Mouse (Mus musculus) lung, postnatal 4 days (tissue): ENCODE data around the gene Gas6.

Experiments
- DNase-seq, 2 experiments: peaks; one replicate each; pipeline ENCODE4 v3.0.0; 2021

Gene Gas6

GRCm38 (mm10) chr8:13493858-13494631 is at the start of gene Gas6:
Gas6 (minus strand) TSS chr8:13494490.
- DNase-seq: peak; percentile 66 to 72

GRCm38 (mm10) chr8:13541526-13541925 is 47.2 kb upstream of the Gas6 start:
- no peak for DNase-seq

DNA sequence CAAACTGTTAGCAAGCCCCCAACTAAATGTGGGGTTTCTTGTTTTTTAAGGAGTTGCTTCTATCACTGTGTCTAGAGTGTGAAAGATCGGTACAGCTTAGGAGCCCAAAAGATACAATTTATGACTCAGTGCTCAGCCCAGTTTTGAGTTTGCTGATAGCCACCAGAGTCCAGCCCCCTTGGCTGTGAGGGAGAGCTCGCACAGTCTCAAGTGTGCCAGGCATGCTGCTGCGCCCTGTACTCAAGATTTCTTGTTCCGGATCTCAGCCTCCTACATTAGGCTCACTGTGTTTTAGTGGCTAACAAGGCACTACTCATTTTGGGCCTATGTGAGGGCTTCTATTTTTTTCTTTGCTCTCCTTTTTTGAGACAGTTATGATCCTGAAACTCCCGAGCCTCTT is 45.8 kb upstream of the Gas6 start:
- DNase-seq: peak in 1 of 2 experiments; percentile 45

GRCm38 (mm10) chr8:13538821-13539220 is 44.5 kb upstream of the Gas6 start:
- peak; percentile 76 to 89 for DNase-seq

GRCm38 (mm10) chr8:13537102-13537501 is 42.8 kb upstream of the Gas6 start:
- DNase-seq: no peak

GRCm38 (mm10) chr8:13533123-13533522 is 38.8 kb upstream of the Gas6 start:
- DNase-seq: peak in 1 of 2 experiments; percentile 59

DNA sequence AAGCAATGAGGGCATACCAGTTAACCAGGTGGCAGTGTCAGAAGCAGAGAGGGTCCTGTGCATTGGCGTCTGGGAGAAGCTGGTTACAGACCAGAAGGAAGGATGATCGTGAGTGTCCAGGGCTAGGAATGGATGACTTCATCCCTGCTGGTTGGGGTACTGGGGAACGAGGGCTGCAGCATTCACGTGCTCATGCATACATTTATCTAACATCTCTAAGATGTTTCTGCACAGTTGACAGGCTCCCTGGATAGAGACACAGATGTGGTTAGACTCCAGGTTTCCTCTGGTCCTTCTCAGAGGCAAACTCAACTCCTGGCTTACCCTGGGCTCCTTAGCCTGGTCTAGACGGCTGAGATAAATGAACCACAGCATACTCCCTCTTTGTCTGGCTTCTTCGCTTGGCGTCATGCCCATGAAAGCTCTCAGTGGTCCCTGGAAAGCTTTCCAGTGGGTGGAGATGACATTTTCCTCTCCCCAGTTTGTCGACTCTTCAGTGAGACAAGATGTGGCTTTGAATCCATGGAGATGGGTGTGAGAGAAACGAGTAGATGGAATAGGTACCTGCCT is 37.4 kb upstream of the Gas6 start:
- peak in 1 of 2 experiments; percentile 41 for DNase-seq

DNA sequence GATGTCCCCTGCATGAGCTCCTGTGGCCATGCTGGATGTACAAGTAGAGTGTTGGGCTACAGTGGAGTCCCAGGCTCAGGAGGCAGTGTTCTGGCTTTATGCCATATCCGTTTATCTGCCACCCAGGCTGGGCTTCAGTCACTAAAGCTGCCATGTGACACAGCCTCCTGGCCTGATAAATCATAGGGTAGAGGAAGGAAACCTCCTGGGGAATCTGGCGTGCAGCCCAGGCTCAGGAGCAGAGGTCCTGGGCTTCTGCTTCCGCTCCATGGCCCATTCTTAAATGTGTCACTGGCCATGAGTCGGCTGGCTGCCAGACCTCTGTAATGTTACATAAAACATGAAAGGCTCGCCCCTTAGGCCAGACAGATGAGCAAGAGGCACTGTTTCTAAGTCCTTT is 36.7 kb upstream of the Gas6 start:
- peak; percentile 89 to 96 for DNase-seq

- no peak for DNase-seq
Measured at GRCm38 (mm10) chr8:13530401-13530800, 36.1 kb upstream of the Gas6 start.

- DNase-seq: peak; percentile 82 to 91
Measured at GRCm38 (mm10) chr8:13529891-13530316, 35.6 kb upstream of the Gas6 start.

DNA sequence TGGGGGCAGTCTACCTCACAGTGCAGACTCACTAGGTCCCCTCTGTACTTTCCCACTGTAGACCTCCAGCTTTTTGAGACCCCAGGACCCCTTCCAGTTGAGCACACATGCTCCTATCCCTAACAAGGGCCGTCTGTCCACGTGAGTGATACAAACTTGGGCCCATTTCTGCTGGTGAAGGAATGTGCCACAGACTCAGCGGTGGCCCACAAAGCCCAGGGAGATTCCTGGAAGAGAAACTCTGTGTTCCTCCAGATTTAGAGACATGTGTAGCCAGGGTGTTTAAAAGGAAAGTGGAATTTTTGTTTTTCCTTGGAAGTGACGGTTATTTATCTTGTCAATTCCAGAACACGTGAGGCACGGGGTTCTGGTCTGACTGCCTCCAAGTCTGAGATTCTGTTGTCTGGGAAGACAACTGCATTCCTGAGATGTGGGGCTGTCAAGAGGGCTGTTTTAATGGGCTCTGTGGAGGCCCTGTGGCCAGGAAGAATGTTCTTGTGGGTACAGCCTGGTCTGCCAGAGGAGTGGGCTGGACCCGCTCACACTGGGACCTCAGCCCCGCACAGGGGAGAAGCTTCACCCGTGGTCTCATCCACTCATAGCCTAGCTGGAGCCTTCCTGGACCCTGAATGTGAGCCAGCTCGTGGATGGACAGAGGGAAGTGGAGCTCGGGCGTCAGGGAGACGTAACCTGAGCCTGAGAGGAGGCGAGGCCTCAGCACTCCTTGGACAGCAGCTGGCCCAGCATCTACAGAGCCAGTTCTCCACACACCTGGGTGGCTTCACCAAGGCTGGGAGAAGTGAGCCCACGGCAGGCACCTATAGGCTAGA is 34.9 kb upstream of the Gas6 start:
- DNase-seq: peak in 1 of 2 experiments; percentile 22

- DNase-seq: peak in 1 of 2 experiments; percentile 6
Measured at GRCm38 (mm10) chr8:13521392-13521791, 27.1 kb upstream of the Gas6 start.

- DNase-seq: peak in 1 of 2 experiments; percentile 6
Measured at GRCm38 (mm10) chr8:13520349-13520748, 26.1 kb upstream of the Gas6 start.

DNA sequence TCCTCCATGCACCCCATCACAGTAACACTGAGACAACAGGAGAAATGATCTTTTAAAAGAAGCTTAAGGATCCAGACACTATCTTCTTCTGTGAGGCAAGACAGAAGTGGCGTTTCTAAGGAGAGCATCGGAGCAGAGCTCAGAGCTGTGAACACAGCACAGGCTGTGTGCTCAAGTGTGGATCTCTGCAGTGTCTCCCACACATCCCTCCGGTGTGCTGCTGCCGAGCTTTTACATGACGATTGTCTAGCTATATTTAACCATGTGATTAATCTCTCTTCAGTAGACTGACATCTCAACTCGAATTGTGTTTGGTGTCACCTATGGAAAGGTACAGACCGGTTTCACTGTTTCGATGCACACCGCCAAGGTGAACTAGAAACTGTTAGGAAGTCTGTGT is 25.2 kb upstream of the Gas6 start:
- DNase-seq: peak in 1 of 2 experiments; percentile 14

- peak in 1 of 2 experiments; percentile 27 for DNase-seq
Measured at GRCm38 (mm10) chr8:13517284-13517781, 23.0 kb upstream of the Gas6 start.

- DNase-seq: peak in 1 of 2 experiments; percentile 41
Measured at GRCm38 (mm10) chr8:13516728-13517127, 22.4 kb upstream of the Gas6 start.

DNA sequence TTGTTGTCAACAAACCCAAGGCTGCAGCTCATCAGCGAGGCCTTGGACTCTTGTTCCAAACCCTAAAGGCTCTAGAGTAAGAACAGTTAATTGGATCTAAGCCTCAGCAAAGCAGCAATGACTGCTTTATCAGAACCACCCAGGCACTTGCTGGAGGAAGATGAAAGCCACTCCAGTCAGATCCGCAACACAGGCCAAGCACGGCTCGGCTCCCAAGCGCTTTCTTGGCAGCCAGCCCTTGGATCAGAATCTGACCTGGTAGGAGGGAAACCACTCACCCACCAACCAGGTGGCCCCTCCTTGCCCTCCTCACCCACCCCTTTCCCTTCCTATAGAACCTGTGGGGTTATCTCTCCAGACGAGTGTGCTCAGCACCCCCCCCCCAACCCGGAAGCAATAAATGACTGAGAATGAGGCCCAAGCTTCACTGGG is 21.7 kb upstream of the Gas6 start:
- peak; percentile 68 to 83 for DNase-seq

DNA sequence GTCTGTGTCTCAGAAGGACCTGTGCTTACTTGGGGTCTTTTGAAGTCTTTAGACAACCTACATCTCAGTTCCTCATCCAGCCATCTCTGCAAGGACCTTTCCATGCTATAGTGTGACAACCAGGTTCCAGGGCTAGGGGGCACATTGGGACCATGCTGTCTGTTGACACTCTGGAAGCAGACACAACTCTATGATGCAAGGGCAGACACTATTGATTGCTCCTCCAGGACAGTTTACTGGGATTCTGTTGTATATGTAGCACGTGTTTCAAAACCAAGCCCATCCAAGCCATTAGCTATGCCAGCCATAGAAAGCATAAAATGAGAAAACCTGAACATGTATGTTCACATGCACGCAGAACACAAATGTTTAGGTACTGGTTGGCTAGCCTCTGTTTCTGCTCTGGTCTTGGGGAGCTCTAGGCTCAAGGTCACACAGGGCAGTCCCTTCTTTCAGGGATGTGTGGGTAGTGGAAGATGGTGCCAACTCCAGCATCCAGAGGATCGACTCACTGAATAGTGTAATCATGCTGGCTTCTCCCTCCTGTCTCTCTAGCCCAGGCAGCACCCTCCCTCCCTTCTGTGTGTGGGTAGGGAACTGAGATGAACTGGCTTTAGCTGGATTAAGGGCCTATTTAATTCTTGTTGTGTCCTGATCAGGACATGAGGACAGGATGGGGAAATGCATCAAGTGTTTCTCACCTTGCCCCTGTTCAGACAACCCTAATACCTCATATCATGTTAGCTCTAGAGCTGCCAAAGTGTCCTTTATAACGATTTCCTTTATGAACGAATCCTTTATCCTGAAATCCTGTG is 19.5 kb upstream of the Gas6 start:
- no peak for DNase-seq

DNA sequence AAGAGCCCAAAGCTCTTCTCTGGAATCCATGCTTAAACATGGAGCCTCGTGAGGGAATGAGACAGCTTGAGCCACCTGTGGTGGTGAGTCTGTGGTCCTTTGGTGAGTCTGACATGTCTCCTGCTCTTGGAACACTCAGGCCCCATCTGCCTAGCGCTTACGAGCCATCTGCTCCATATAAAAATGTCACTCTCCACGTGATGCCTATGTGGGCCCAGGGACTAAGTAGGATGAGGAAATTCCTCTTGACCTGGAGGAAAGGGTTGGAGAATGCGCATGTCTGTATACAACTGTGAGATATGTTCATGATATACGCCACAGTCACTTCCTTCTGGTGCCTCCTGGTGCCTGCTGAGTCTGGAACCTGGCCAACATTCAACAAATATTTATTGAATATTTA is 18.4 kb upstream of the Gas6 start:
- DNase-seq: peak in 1 of 2 experiments; percentile 20

DNA sequence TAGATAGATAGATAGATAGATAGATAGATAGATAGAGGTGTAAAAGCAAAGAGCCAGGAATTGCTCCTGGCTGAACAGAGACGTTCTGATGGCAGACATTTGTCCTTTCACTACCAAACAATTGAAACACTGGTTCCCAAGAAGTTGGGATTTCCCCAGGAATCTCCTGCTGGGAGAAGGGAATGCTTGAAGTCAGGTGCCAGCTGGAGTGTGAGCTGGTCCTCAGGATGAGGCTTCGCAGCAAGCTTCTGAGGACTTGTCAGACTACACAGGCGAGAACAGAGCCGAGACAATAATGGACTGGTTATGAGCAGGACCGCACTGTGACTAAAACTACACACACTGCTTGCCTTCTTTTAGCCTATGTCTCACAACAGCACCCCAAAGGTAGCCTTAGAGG is 17.7 kb upstream of the Gas6 start:
- DNase-seq: no peak

DNA sequence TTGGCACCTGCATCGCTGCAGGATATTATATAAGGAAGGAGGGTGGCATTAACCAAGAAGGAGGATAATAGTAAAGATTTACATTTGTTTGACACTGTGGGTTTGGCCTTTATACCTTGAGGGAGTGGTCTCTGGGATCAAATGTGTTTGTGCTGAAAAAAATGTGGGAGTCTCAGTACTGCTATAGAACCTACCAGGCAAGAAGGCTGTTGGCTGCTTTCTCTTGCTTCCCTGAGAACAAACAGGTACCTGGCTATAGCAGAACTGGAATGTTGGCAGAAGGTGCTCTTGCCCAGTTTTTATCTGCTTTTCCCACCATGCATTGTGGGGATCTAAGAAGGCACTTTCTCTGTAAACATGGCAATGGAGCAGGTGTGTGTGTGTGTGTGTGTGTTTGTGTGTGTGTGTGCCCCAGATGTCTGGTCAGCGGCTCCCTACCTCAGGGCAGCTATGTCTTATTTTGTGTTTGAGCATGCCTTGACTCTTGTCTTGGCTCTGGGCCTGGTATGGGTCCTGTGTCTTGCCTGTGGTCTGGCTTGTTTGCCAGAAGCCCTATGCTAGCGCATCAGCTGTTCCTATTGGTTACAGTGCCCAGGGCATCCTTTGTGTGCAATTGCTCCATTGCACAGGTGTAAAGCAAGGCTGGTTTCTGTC is 13.1 kb upstream of the Gas6 start:
- peak in 1 of 2 experiments; percentile 26 for DNase-seq

GRCm38 (mm10) chr8:13506849-13507248 is 12.6 kb upstream of the Gas6 start:
- peak; percentile 84 to 90 for DNase-seq
